Mouse (Mus musculus): ENCODE results near the gene Adamts17.

DNA sequence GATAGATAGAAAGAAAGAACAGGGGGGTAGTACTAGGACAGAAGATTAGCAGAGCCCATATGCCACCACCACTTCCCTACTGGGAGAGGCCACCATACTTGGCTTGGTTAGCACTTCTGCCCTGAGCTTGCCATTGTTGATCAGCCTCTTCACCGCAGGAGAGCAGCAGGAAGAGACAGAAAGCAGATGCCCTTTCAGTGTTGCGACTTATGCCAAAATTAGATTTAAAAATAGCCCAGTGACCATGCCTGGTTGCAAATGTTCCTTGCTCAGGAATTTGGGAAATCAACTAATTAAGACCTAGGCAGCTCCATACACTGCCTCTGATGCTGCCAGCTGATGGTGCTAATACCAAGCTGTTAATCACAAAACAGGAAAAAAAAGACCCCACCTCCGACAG lies 216.0 kb downstream of the Adamts17 start:
- no peak; the same call in 1 of the 2 replicates for TF ChIP-seq CTCF (IDR thresholded peaks at IDR 0.05; ENCODE audit: low read depth)
- peak; percentile 81 for TF ChIP-seq EP300 (IDR thresholded peaks at IDR 0.05; ENCODE audit: low read depth)
